Mouse (Mus musculus): ENCODE data around the gene Prkca. TPM values are rescaled to one million over a fixed set of nuclear protein-coding genes. Genes with fewer than 3 reads are reported as not detected.

The Prkca gene
- polyA plus RNA-seq, 1 experiment from 2014 or later = 12.6 TPM

DNA sequence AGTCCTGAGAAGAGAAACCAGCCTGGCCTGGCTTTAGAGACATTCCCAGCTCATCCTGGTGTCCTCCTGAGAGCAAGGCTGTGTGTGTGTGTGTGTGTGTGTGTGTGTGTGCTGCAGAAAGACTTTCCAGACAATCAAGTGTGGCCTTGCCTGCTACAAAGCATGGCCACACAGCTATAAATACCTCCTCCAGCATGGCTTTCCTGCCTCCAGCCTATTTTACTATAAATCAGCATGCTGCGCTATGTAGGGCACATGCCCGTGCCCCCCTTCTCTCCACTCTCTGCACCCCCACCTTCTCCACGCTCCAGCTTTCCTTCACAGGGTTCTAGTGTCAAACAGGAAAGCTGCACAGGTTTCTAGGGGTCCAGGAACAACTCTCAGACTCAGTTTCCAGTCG, 448.1 kb downstream of the Prkca start:
- no peaks in the 10 kb centered on the region for H3K9me3 ChIP-seq (ENCODE audit: control insufficient read depth, low read length)
- 54% methylated on average over 4 of the region's 4 CpGs for WGBS
- peaks cover 9% of the 10 kb centered on the region for H3K4me1 ChIP-seq (ENCODE audit: control insufficient read depth, insufficient read depth, low read length)
- H3K4me3 ChIP-seq (ENCODE audit: low read depth, low read length) = no peak overlapping the region
- no peak overlapping the region for H3K27ac ChIP-seq (ENCODE audit: low read depth, low read length)
- H3K27me3 ChIP-seq (ENCODE audit: control insufficient read depth, insufficient read depth, low read length) = no peaks in the 10 kb centered on the region
- H3K4me2 ChIP-seq (ENCODE audit: low read depth, low read length) = no peak overlapping the region
- no peak overlapping the region for H3K9ac ChIP-seq (replicated peaks; ENCODE audit: low read depth, low read length)
- peak; percentile 65; the same call in 1 of the 2 replicates for ATAC-seq (ENCODE audit: low read depth)
- no peaks in the 10 kb centered on the region for H3K36me3 ChIP-seq (ENCODE audit: control insufficient read depth, insufficient read depth, low read length)

DNA sequence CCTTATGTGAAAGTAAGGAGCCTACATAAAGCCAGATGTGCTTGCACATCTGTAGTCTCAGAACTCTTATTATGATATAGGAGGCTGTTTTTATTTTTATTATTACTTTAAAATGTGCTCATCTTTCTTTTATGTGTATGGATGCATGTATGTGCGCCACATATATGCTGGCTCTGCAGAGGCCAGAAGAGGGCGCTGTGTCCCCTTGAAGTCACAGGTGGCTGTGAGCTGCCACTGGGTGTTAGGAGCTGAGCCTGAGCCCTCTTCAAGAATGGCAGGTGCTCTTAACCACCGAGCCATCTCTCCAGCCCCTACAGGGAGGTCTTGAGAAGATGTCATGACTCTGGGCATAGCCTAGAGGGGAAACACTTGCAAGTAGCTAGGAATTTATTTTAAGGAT, 452.4 kb downstream of the Prkca start:
- 82% methylated on average over 3 of the region's 3 CpGs for WGBS

DNA sequence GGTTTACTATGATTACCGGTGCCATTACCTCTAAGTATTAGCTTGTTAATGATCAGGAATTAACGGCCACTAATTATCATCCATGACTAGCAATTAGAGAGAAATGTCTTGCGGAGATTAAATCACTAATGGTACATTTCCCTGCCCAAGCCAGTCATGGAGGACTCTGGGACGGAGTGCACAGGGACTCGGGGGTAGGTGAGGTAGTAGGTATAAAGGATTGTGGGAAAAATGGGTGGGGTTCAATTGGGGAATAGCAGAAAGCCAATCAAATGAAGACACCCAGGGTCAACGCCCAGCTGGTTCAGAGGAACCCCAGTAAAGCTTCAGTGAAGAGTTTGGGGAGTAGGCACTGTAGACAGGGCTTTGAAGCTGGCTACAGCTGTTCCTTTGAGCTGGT, 456.4 kb downstream of the Prkca start:
- no peaks in the 10 kb centered on the region for H3K27me3 ChIP-seq (ENCODE audit: control insufficient read depth, insufficient read depth, low read length)
- no peaks in the 10 kb centered on the region for H3K9me3 ChIP-seq (ENCODE audit: control insufficient read depth, low read length)
- H3K27ac ChIP-seq (ENCODE audit: low read depth, low read length) = no peak overlapping the region
- no peaks in the 10 kb centered on the region for H3K36me3 ChIP-seq (ENCODE audit: control insufficient read depth, insufficient read depth, low read length)
- H3K4me1 ChIP-seq (ENCODE audit: control insufficient read depth, insufficient read depth, low read length) = no peaks in the 10 kb centered on the region
- 63% methylated on average over 6 of the region's 6 CpGs for WGBS
- H3K9ac ChIP-seq (replicated peaks; ENCODE audit: low read depth, low read length) = no peak overlapping the region
- ATAC-seq (ENCODE audit: low read depth) = no peak
- H3K4me2 ChIP-seq (ENCODE audit: low read depth, low read length) = no peak overlapping the region
- H3K4me3 ChIP-seq (ENCODE audit: low read depth, low read length) = no peak overlapping the region

More for the DNA sequence above, 452.4 kb downstream of the Prkca start:
- peaks cover 9% of the 10 kb centered on the region for H3K4me1 ChIP-seq (ENCODE audit: control insufficient read depth, insufficient read depth, low read length)
- H3K9me3 ChIP-seq (ENCODE audit: control insufficient read depth, low read length) = no peaks in the 10 kb centered on the region
- no peak for ATAC-seq (ENCODE audit: low read depth)
- H3K9ac ChIP-seq (replicated peaks; ENCODE audit: low read depth, low read length) = no peak overlapping the region
- H3K27me3 ChIP-seq (ENCODE audit: control insufficient read depth, insufficient read depth, low read length) = no peaks in the 10 kb centered on the region
- H3K4me3 ChIP-seq (ENCODE audit: low read depth, low read length) = no peak overlapping the region
- H3K4me2 ChIP-seq (ENCODE audit: low read depth, low read length) = no peak overlapping the region
- H3K27ac ChIP-seq (ENCODE audit: low read depth, low read length) = no peak overlapping the region
- H3K36me3 ChIP-seq (ENCODE audit: control insufficient read depth, insufficient read depth, low read length) = no peaks in the 10 kb centered on the region

Small RNA genes within 50 kb of the gene (microRNA-seq; reads per million reads assigned to microRNA genes)
- gene Mir7223 = not detected

Other genes starting within 250 kb of the Prkca start
- gene Apoh, start 574 bp downstream of the Prkca start, polyA plus RNA-seq (2014; fragmentation: Nextera tagmentation; extraction: Ambion mirVana) = 0.45 TPM in 1 of 2 replicates, not detected in the other
- gene Cep112, start 81.3 kb upstream of the Prkca start, polyA plus RNA-seq (2014; fragmentation: Nextera tagmentation; extraction: Ambion mirVana) = 8.2 and 9.7 TPM in 2 replicates

All from neural tube, embryonic 14.5 days (tissue).